Mouse (Mus musculus) lung, postnatal 36 days (tissue): ENCODE data around the gene Dnaja2.
A peak's percentile ranks its signal among the peaks of the same experiment; 100 is the strongest.

Source experiments
- DNase-seq: peaks from one replicate; pipeline ENCODE4 v3.0.0; 2022; ENCODE audit warnings: mixed read lengths

Dnaja2 gene

GRCm38 (mm10) chr8:85555181-85556145 is at the start of gene Dnaja2:
Gene Dnaja2 (minus strand): TSS chr8:85555344.
- DNase-seq = peak; percentile 86

DNA sequence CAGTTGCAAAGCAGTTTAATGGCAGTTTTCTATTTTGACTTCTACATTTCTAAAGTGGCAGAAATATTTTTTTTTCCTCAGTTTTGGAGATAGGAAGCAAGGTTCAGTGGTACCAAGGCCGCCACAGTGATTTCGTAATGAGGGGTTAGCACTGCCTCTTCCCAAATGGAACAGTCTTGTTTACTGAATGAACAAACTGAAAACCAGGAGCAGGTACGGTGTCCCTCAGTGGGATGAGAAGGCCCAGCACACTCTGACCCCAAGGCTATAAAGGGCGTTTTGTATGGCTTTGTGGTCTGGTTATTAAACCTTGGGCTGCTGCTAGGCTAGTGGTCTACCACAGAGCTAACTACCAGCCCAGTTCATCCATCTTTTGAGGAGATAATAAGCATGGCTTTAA is 49.1 kb upstream of the Dnaja2 start:
- no peak for DNase-seq

- peak; percentile 62 for DNase-seq
Observed at GRCm38 (mm10) chr8:85603203-85603895, 48.2 kb upstream of the Dnaja2 start.

DNA sequence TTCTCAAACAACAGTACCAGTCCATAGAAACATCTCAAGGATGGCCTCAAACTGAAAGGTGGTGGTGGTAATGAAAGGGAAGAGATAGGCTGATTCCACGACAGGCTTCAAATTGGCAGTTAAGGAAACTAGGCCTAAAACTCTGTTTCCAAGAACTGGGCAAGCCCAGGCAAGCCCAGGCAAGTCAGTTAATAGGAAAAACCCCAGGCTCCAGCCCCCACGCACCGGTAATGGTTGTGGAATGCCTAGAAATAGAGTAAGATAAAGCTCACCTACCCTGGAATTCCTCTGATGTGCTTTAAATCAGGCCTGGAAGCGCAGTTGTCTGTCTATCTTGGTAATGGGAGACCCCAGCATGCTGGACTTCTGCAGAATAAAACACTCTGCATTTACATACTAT is 47.6 kb upstream of the Dnaja2 start:
- DNase-seq = no peak

GRCm38 (mm10) chr8:85601741-85602140 is 46.6 kb upstream of the Dnaja2 start:
- DNase-seq = no peak

DNA sequence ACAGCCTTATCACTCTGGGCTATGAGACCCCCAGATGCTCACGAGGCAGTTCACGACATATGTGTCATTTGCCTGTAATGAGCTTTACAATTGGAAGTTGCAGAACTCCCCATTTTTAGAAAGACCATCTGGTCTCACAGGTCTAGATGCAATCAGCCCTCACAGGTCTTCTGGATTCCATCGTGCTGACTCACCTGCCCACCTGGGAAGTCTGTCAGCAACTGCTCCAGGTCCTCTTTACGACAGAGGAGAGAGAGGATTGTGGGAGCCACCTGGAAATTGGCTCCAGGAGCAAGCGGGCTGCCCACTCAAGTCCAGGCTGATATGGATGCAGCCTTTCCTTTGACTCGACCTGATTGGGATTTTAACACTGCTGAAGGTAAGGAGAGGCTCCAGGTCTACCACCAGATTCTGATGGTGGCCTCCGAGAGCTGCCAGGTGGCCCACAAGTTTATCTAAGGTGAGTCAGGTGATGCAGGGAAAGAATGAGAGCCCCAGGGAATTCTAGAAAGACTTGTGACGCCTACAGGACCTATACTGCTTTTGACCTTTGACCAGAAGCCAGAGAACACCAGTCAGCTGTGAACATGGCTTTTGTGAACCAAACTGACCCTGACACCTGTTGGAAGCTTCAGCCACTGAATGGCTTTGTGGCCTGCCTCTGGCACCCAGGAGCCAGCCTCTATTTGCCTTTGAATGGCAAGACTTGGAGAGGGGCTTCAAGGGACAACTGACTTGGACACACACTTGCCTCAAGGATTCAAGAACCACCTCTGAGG is 42.5 kb upstream of the Dnaja2 start:
- DNase-seq = no peak

- peak; percentile 22 for DNase-seq
Observed at GRCm38 (mm10) chr8:85595391-85595790, 40.2 kb upstream of the Dnaja2 start.

GRCm38 (mm10) chr8:85594983-85595382 is 39.8 kb upstream of the Dnaja2 start:
- no peak for DNase-seq

DNA sequence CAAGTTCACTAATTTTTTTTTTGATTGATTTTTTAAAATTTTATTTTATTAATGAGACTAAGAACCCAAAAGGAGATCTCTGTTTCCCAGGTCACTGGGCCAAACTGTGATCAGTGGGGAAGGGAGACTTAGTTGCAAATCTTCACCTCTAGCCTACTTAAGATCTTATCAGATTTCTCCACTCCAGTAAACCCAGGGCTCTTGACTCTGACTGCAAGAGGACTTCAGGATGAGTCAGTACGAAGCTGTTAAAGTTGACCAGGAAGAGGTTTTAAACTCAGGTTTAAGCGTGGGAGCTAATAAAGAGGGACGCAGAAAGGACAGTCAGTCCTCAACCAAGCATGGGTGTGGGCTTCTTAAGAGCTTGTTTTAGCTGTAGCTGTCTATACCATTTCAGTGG is 38.2 kb upstream of the Dnaja2 start:
- peak; percentile 14 for DNase-seq

DNA sequence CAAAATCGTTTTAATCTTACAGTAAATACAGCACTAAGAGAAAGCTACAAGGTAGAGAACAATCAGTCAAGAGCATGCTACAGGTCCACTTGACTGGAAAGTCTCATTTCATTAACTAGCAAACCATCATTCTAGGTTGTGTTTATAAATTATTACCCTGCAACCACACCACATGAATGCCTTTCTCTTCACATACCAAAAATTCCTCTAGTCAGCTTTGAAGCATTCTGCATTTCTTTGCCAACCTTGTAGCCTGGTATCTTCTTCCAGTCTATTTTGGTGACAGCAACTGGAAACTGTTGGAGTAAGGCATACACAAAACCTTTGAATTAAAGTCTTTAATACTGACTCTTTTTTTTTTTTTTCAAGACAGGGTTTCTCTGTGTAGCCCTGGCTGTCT is 36.4 kb upstream of the Dnaja2 start:
- DNase-seq = no peak

DNA sequence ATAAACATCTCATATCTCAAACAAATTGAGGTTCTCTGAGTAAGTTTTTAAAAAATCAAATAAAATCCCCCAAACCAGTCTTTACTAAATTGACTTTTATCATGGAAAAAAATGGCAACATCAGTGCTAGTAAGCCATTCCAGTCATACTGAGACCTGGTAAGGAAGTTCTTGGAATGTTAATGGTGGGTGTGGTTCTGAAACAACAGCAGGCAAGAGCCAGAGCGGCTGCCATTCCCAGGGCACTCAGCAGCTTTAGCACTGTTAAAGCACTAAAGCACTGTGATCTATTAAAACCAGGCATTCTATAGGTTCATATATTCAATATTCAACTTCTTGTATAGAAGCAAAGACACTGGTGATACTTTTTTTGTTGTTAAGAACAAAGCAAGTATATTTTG is 35.1 kb upstream of the Dnaja2 start:
- DNase-seq = peak; percentile 15

DNA sequence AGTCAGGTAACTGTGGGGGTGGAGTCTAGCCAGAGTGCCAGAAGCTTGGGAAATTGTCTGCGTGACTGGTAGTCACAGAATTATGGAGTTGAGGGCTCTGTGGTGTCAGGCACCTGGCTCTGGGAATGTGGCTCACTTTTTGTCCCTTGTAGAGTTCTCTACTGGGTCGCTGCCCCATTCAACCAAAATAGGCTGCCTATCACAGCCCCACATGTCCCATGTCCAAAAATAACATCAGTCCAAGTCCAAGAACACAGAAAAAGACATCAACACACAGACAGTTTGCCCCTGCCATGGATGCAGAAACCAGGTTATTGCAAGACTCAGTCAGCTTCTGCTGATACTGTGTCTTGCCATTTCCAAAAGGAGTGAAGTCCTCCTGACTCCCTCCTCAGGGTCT is 33.5 kb upstream of the Dnaja2 start:
- no peak for DNase-seq

- no peak for DNase-seq
Observed at GRCm38 (mm10) chr8:85577666-85578065, 22.5 kb upstream of the Dnaja2 start.

DNA sequence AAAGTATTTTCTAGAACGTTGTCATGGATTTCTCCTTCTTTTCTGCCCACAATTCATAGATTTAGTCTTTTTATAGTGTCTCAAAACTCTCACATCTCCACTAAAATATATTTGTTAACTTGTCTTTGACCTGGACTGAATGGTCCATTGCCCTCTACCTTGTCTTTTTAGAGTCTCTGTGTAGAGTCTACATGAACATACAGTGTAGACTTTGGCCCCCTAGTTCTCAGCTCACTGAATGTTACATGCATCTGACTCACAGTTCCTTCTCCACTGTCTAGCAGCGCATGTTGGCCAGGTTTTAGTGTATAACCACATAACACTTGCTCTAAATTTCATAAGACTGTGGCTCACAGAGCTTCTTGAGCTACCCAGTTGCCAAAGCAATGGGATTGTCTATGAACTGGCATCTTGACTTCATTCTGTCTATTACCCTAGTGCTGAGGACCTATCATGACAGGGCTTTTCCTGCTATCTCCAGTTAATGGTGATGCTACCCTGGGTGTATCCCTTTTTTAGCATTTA is 18.9 kb upstream of the Dnaja2 start:
- DNase-seq = no peak

DNA sequence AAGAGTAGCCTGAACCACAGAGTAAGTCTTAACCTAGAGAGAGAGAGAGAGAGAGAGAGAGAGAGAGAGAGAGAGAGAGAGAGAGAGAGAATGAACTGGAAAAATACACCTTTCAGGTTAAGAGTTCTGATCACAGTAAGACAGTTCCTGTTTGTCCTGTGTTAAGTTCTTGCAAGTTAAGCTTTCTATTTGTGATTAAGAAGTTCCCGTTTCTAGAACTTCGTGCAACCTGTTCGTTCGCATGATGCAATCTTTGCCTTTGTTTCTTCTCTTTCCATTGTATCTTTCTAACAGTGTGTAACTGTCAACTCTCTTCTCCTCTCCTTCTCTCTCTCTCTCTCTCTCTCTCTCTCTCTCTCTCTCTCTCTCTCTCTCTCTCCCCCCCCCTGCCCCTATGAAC is 15.3 kb upstream of the Dnaja2 start:
- DNase-seq = no peak

GRCm38 (mm10) chr8:85567801-85568200 is 12.7 kb upstream of the Dnaja2 start:
- no peak for DNase-seq

DNA sequence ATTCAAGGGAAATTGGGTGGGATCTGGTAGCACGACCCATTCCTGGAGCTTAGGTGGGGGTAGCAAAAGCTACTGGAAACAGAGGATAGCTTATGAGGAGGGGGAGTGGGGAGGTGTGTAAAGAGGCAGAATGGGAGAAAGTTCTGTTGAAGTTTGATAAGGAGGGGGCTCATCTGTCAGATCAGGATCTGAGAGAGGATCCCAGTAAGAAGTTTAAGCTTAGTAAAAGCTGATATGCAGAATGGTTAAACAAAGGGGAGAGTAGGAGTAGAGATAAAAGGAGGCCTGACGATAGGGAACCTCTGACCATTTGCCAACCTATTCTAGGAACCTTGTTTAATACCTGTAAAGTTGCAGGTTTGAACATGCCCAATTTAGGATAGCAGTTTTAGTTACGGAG is 10.0 kb upstream of the Dnaja2 start:
- no peak for DNase-seq

DNA sequence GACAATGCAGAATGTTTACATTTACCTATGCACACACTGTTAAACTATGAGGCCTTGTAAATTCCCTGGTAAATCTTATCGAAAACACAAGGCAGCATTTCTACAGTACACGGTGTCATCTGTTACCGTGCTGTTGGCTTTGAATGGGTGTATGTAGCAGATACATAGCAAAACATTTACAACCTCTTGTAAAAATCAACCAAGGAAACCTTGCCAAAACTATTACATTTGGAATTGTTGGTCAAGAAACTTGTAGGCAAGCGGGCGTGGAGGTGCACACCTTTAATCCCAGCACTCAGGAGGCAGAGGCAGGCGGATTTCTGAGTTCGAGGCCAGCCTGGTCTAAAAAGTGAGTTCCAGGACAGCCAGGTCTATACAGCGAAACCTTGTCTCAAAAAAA is 8.2 kb upstream of the Dnaja2 start:
- no peak for DNase-seq

GRCm38 (mm10) chr8:85559966-85560365 is 4.8 kb upstream of the Dnaja2 start:
- DNase-seq = no peak

DNA sequence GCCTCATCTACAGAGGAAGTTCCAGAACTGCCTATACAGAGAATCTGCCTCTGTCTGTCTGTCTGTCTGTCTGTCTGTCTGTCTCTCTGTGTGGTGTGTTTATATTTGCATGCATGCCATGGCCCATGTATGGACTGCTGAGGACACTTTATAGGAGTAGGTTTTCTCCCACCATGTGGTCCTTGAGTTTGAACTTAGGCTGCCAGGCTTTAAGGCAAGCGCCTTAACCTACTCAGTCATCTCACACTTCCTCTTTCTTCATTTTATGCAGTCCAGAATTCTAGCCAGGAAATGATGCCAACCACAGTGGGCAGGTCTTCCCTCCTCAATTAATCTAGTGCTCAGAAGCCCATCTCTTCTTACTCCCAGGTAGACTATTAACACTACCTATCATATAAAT is 4.1 kb upstream of the Dnaja2 start:
- DNase-seq = peak; percentile 17

DNA sequence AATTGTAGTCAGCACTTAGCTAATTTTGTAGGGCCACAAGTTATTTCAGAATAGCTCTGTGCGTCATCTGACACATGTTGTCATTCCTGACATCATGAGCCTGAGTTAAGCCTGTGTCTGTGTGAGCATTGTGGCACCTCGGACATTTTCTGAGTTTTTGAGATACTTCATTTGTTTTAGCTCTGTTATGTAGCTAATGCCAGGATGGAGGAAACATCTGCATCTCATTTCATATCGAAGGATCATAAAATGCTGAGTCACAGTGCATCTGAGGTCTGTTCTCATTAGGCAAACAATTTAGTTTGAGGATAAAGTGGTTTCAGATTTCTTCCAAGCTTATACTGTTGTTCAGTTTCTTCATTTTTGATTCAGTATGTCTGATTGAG is 2.5 kb upstream of the Dnaja2 start:
- peak; percentile 35 for DNase-seq

DNA sequence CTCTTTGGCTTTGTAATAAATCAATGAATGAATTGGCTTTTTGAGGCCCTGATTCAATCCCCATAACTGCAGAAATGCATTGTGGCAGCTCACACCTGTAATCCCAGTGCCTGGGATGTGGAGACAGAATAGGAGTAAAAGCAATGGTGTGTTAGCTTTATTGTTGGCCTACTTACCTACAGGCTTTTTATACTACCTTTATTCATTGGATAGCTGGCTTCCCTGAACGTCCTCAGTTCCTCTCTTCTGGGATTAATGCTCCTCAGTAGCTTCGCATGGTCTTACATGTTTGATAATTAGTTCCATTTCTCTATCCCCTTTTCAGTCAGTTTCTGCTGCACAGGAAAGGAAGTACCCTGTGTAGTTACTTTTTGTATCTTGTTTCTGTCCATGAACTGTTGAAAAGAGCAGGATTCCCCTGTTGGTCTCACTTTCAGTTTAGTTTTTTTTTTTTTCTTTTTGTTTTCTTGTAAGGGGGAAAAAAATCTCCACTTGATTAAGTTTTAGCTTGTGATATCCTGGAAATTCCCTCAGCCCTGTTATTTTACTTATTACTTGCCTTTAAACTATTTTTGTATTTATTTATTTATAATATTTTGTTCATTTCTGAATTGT is 1.9 kb upstream of the Dnaja2 start:
- DNase-seq = no peak
